In genomic region chr1:96003086-96003485, GRCm38 (mm10) we compare ENCODE assay signal across 17 mouse cellular contexts.
DNase-seq lines count a peak whose midpoint lies in the region; ATAC-seq lines count a peak whose summit lies in the region.
"Had no signal": no experiment of that assay in that cellular context is flagged by ENCODE, and none has a peak within 500 bp of the region (broad histone marks: within the 10 kb centered on the region; RNA-seq: fewer than 3 reads in every experiment).

No protein-coding gene starts in this region.

- DNase-seq in Muller cell, postnatal 12 days (ENCODE audit: inconsistent ontology term): peak; percentile 66
- DNase-seq in brain, adult 2 months (ENCODE audit: low read depth, low spot score): peak; percentile 45
- peak; percentile 12 for DNase-seq in telencephalon, adult 2 months (ENCODE audit: low read depth, low spot score)
- DNase-seq in adrenal gland, postnatal 4 days (ENCODE audit: low spot score in 2 of 2): no peak
- DNase-seq: adrenal gland, adult 8-10 months; adrenal gland, postnatal 14 days; adrenal gland, postnatal 36 days; cerebellum, adult 11-12 months; cerebellum, adult 2 months; cerebellum, adult 9-10 months; cerebellum, postnatal 10 days; cerebellum, postnatal 25 days had no signal

- ATAC-seq in erythroid progenitor cell, adult 5-6 weeks (replicated peaks; ENCODE audit: low FRiP score, poor library complexity, severe bottlenecking): no peak
- ATAC-seq: activated CD4-positive, CD25-positive, alpha-beta regulatory T cell, adult 4 months; forebrain, embryonic 14.5 days; forebrain, embryonic 16.5 days; Patski had no signal

Comparison
In these comparisons a context has a peak if more than half of its experiments do, and no peak if none do; other contexts are left out.
1. DNase-seq: peak in Muller cell, postnatal 12 days (single experiment), brain, adult 2 months (single experiment) and telencephalon, adult 2 months (single experiment); none in adrenal gland, postnatal 4 days (0 of 2).